Mouse (Mus musculus): Measurements from ENCODE around the gene Wbp2. TPM values are rescaled to one million over a fixed set of nuclear protein-coding genes. Genes with fewer than 3 reads are reported as not detected.
"Not testable (repeated sequence)": the region's sequence is repeated elsewhere in the genome, so short reads cannot be mapped to it uniquely, and the experiment has no call there.

Gene Wbp2
- polyA plus RNA-seq, 1 experiment: 339 TPM

DNA sequence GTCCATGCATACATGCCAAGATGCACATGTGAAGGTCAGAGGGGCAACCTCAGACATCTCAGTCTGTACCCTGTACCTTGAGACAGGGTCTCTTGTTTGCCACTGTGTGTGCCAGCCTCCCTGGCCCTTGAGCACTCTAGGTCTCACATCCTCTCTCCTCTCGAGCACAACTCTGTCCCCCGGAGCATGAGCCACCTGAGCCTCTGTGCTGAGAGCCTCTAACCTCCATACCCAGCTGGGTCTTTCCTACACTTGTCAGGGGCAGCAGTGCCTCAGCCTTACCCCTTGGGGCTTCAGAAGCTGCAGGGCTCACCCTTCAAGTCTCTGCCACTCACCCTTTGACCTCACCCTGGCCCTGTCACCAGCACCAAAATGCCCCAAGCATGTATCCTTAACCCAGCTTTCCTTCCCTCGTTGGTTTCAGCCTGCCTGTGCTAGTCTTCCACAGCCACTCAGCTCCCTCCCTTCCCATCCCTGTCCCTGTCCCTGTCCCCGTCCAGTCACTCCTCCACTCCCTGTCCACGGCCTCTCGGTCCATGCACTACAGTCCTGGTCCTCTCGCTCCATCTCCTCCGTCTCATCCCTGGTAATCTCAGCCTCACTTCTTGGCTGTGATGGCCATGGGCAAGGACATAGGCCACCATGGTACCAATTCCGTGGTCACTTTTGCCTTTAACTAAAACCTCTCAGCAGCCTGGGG, 42.4 kb upstream of the Wbp2 start:
- TF ChIP-seq POLR2A (IDR thresholded peaks at IDR 0.05; ENCODE audit: insufficient read depth, low read depth, low read length) (no peak), CTCF (IDR thresholded peaks at IDR 0.05; ENCODE audit: insufficient read depth, low read depth, low read length) (no peak)
- WGBS: 82% methylated on average over 9 of the region's 9 CpGs
- peaks cover 16% of the 10 kb centered on the region for H3K4me1 ChIP-seq (ENCODE audit: control insufficient read depth, insufficient read depth, low read length)

DNA sequence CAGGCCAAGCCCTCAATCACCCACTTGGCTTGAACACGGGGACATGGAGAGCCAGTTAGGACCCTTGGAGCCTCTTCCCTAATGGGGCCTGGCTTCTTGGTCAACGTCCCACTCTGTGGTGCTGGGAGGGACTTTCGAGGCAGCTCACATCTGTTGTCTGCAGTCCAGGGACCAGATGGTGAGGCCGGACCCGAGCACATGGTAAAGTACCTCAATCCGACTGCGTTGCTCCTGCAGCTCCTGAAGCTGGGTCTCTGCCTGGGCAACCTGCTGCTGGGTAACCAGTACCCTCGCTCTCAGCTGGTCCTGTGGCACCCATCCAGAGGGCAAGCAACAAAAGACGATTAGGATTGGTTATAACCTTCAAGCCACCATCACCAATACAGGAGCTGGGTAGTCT, 41.2 kb upstream of the Wbp2 start:
- TF ChIP-seq POLR2A (IDR thresholded peaks at IDR 0.05; ENCODE audit: insufficient read depth, low read depth, low read length): no peak
- TF ChIP-seq CTCF (IDR thresholded peaks at IDR 0.05; ENCODE audit: insufficient read depth, low read depth, low read length): no peak
- Histone ChIP-seq H3K4me3 (ENCODE audit: insufficient read depth, low read depth, low read length) (no peak overlapping the region), H3K4me1 (ENCODE audit: control insufficient read depth, insufficient read depth, low read length) (peaks cover 16% of the 10 kb centered on the region), H3K27ac (ENCODE audit: insufficient read depth, low read depth, low read length) (no peak overlapping the region)
- 78% methylated on average over 9 of the region's 9 CpGs for WGBS

More for the DNA sequence above, 42.4 kb upstream of the Wbp2 start:
- Histone ChIP-seq H3K4me3 (ENCODE audit: insufficient read depth, low read depth, low read length) (no peak overlapping the region), H3K27ac (ENCODE audit: insufficient read depth, low read depth, low read length) (no peak overlapping the region)

DNA sequence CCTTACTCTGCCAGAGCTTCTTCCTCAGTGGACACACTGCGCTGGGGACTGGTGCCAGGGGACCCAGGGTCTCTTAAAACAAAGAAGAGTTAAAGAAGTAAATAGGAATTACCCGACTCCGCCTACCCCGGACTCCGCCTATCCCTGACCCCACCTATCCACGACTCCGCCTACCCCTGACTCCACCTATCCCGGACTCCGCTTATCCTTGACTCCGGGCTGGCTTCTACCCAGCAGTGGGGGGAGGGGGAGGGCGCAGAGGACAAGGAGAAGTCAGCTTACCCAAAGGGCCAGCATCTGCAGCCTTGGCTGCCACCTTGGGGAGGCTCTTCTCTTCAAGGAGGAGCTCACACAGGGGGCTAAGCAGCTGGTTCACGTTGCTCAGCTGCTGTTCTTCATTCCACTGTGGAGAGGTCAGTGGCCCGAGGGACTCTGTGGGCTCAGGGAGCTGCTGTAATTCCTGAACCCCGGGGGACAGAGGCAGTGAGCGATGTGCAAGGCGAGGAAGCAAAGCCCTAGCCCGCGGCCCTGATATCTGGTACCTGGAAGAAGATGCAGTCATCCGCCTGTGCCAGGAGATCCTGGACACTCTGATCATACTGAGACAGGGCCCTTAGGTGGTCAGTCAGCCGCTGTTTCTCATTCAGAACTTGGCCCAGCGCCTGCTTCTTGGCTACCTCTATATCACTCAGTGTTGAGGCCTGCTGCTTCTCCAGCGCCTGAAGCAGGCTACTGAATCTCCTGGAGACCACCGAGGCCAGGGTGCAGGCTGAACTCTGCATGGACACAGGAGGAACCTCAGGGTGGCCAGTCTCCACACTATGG, 40.6 kb upstream of the Wbp2 start, which contains the start of gene Trim47:
Gene Trim47 (minus strand): TSS at position 55 of the 825 bp plus-strand sequence.
- Histone ChIP-seq H3K4me1 (ENCODE audit: control insufficient read depth, insufficient read depth, low read length) (peaks cover 13% of the 10 kb centered on the region), H3K4me3 (ENCODE audit: insufficient read depth, low read depth, low read length) (no peak within 1 kb of the TSS), H3K27ac (ENCODE audit: insufficient read depth, low read depth, low read length) (no peak within 1 kb of the TSS)
- TF ChIP-seq POLR2A (IDR thresholded peaks at IDR 0.05; ENCODE audit: insufficient read depth, low read depth, low read length): no peak
- no peak for TF ChIP-seq CTCF (IDR thresholded peaks at IDR 0.05; ENCODE audit: insufficient read depth, low read depth, low read length)
- 39% methylated on average over 23 of the region's 23 CpGs for WGBS

DNA sequence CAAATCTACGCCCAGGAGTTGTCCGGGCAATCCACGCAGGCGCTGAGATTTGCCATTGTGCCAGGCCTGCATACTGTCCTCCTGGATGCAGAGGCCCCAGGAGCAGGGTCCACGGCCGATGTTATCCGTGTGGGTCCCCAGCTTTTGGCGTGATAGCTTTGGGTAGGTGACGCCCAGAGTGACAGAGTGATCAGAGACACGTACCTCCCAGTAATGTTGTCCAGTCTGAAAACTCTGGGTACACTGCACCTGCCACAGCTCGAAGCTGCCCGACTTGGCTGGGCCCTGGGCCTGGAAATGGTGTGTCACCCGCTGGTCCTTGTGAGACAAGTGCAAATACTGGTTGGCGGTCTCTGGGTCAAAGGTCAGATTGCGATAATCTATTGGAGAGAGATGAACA, 39.5 kb upstream of the Wbp2 start:
- H3K4me3 ChIP-seq (ENCODE audit: insufficient read depth, low read depth, low read length): no peak overlapping the region
- no peak overlapping the region for H3K27ac ChIP-seq (ENCODE audit: insufficient read depth, low read depth, low read length)
- 97% methylated on average over 15 of the region's 15 CpGs for WGBS
- peaks cover 13% of the 10 kb centered on the region for H3K4me1 ChIP-seq (ENCODE audit: control insufficient read depth, insufficient read depth, low read length)
- TF ChIP-seq POLR2A (IDR thresholded peaks at IDR 0.05; ENCODE audit: insufficient read depth, low read depth, low read length): no peak
- TF ChIP-seq CTCF (IDR thresholded peaks at IDR 0.05; ENCODE audit: insufficient read depth, low read depth, low read length): no peak

DNA sequence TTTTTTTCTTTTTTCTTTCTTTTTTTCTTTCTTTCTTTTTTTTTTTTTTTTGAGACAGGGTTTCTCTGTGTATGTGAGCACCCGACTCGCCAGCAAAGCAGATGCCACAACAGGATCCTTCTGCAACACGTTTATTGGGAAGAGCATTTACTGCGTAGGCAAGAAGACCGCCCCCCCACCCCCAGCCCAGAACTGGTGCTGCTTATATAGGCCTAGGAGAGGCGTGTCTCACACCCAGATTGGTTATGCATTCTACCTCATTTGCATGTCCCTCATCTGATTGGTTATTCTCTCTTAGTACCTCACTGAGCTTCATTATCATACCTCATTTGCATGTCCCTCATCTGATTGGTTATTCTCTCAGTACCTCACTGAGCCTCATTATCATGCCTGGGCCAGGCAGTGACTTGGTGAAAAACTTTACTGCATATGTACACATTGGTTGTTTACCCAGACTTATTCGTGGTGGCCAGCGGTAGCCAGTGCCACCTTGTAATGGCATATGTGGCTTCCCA, 35.0 kb upstream of the Wbp2 start:
- not testable (repeated sequence) for H3K4me3 ChIP-seq (ENCODE audit: insufficient read depth, low read depth, low read length); H3K4me1 ChIP-seq (ENCODE audit: control insufficient read depth, insufficient read depth, low read length)
- WGBS: 83% methylated on average over 8 of the region's 8 CpGs

DNA sequence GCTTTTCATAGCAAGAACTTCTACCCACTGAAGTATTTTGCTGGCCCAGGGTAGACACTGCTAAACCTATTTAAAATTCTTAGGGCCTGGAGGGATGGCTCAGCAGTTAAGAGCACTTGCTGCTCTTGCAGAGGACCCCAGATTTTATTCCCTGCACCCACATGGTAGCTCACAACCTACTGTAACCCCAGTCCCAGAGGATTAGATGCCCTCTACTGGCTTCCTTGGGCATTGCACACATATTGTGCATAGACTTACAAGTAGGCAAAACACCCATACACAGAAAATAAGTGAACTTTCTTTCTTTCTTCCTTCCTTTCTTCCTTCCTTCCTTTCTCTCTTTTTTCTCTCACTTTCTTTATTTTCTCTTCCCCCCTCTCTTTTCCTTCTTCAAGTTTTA, 31.0 kb upstream of the Wbp2 start:
- Histone ChIP-seq H3K27ac (ENCODE audit: insufficient read depth, low read depth, low read length) (no peak overlapping the region), H3K4me1 (ENCODE audit: control insufficient read depth, insufficient read depth, low read length) (no peaks in the 10 kb centered on the region), H3K4me3 (ENCODE audit: insufficient read depth, low read depth, low read length) (no peak overlapping the region)
- TF ChIP-seq CTCF (IDR thresholded peaks at IDR 0.05; ENCODE audit: insufficient read depth, low read depth, low read length): no peak
- TF ChIP-seq POLR2A (IDR thresholded peaks at IDR 0.05; ENCODE audit: insufficient read depth, low read depth, low read length): no peak

More for the DNA sequence above, 35.0 kb upstream of the Wbp2 start:
- not testable (repeated sequence) for H3K27ac ChIP-seq (ENCODE audit: insufficient read depth, low read depth, low read length)

DNA sequence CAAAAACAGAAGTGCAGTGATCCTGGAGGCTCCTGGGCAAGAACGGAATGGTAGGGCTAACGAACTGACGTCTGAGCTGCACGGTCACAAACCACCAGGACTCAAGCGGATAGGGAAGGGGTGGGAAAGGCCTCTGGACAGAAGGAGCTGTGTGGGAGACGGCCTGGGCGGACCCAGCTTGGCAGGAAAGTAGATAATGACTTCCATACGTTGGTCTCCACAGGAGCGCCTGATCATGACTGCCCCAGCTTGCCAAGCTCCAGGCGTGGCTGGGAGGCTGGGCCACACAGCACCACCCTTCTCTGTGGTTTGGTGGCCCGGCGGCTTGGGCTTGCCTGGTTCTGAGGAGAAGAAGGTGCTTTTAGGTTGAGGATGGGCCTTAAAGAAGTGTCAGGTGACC, 30.4 kb upstream of the Wbp2 start:
- TF ChIP-seq CTCF (IDR thresholded peaks at IDR 0.05; ENCODE audit: insufficient read depth, low read depth, low read length) (no peak), POLR2A (IDR thresholded peaks at IDR 0.05; ENCODE audit: insufficient read depth, low read depth, low read length) (no peak)
- H3K4me1 ChIP-seq (ENCODE audit: control insufficient read depth, insufficient read depth, low read length): no peaks in the 10 kb centered on the region
- H3K4me3 ChIP-seq (ENCODE audit: insufficient read depth, low read depth, low read length): no peak overlapping the region
- WGBS: 79% methylated on average over 12 of the region's 12 CpGs
- no peak overlapping the region for H3K27ac ChIP-seq (ENCODE audit: insufficient read depth, low read depth, low read length)

DNA sequence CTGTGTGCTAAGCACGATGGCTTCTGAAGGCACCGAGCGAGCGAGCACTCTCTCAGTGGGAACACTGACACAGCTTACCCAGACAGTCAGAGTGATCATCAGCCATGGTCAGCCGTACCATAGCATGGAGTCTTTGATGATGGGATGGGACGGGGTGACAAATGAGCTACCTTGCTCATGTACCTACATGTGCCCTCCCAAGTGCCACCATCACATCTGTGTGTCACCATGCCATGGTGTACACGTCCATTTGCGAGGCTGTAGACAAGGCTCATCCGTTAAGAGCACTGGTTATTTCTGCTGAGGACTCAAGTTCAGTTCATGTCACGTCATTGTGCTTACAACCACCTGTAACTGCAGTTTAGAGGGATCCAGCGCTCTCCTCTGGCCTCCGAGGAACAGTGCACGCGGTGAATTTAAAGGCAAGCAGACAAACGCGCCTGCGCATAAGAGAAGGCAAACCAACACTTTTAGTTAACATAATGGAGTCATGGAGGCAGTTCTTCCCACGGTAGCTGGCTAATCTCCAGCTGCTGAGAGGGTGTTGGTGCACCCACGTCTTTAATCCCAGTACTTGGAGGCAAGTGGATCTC, 24.9 kb upstream of the Wbp2 start:
- 88% methylated on average over 19 of the region's 19 CpGs for WGBS
- Histone ChIP-seq H3K4me1 (ENCODE audit: control insufficient read depth, insufficient read depth, low read length) (peaks cover 26% of the 10 kb centered on the region), H3K27ac (ENCODE audit: insufficient read depth, low read depth, low read length) (no peak overlapping the region), H3K4me3 (ENCODE audit: insufficient read depth, low read depth, low read length) (no peak overlapping the region)
- TF ChIP-seq CTCF (IDR thresholded peaks at IDR 0.05; ENCODE audit: insufficient read depth, low read depth, low read length): no peak
- TF ChIP-seq POLR2A (IDR thresholded peaks at IDR 0.05; ENCODE audit: insufficient read depth, low read depth, low read length): no peak

DNA sequence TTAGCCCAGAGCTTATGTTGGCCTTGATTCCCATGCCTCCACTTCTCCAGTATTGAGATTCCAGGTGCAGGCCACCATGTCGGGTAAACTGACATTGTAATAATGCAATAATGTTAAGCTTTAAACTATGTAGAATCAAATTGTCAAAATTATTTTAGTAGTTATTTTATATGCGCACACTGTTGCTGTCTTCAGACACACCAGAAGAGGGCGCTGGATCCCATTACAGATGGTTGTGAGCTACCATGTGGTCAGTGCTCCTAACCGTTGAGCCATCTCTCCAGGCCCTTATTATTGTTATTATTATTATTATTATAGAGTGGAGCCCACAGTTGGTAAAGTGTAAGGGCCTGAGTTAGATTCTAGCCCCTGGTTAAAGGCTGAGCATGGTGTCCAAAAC, 24.3 kb upstream of the Wbp2 start:
- TF ChIP-seq POLR2A (IDR thresholded peaks at IDR 0.05; ENCODE audit: insufficient read depth, low read depth, low read length): no peak
- no peak for TF ChIP-seq CTCF (IDR thresholded peaks at IDR 0.05; ENCODE audit: insufficient read depth, low read depth, low read length)
- Histone ChIP-seq H3K4me3 (ENCODE audit: insufficient read depth, low read depth, low read length) (no peak overlapping the region), H3K27ac (ENCODE audit: insufficient read depth, low read depth, low read length) (no peak overlapping the region), H3K4me1 (ENCODE audit: control insufficient read depth, insufficient read depth, low read length) (peaks cover 30% of the 10 kb centered on the region)
- WGBS: 80% methylated on average over 4 of the region's 4 CpGs

Data from olfactory bulb, adult 2 months (tissue).